13 mouse cellular contexts compared by ENCODE assay signal in the genomic region with DNA sequence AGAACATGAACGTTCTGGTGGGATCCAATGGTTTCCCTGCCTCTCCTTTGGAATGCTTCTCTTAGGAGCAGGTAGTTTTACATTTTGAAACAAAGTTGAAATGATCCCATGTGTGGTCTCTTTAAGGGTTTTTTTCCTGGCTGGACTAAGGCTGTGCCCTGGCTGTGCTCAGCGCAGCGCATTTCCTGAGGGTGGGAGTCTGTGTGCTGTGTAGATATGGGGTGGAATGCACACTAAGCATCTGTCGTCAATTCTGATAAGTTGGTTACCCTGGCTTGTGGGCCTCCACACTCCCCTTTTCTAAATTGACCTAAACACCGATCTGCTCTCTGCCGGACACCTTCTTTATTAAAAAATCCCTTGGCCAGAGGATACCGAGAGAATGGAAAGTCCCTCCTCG. TPM values are rescaled to one million over a fixed set of nuclear protein-coding genes. Genes with fewer than 3 reads are reported as not detected.
A peak's percentile ranks its signal among the peaks of the same experiment; 100 is the strongest.
DNase-seq lines count a peak whose midpoint lies in the region; ATAC-seq lines count a peak whose summit lies in the region.
"Had no signal": no experiment of that assay in that cellular context is flagged by ENCODE, and none has a peak within 500 bp of the region (broad histone marks: within the 10 kb centered on the region; RNA-seq: fewer than 3 reads in every experiment).

No protein-coding gene starts in this region.

- intact Hi-C loops in heart, postnatal 36 days (cut with DNase I) = loop anchor here (5.0 kb wide), 1 partner anchor 170 kb away; no protein-coding TSS in a partner anchor

- no peaks in the 10 kb centered on the region for H3K36me3 ChIP-seq in heart, embryonic 13.5 days
- H3K36me3 ChIP-seq in midbrain, embryonic 12.5 days = no peaks in the 10 kb centered on the region
- no peaks in the 10 kb centered on the region for H3K36me3 ChIP-seq in midbrain, embryonic 16.5 days (ENCODE audit: control insufficient read depth, insufficient read depth, low read length)
- no peaks in the 10 kb centered on the region for H3K36me3 ChIP-seq in liver, embryonic 12.5 days
- H3K36me3 ChIP-seq: embryonic facial prominence, embryonic 10.5 days; midbrain, embryonic 15.5 days had no signal

- 22% methylated on average over 8 of the region's 8 CpGs for WGBS in heart, embryonic 13.5 days
- 82% methylated on average over 8 of the region's 8 CpGs for WGBS in midbrain, embryonic 12.5 days
- 78% methylated on average over 8 of the region's 8 CpGs for WGBS in midbrain, embryonic 16.5 days
- 26% methylated on average over 8 of the region's 8 CpGs for WGBS in liver, embryonic 12.5 days (ENCODE audit: insufficient replicate concordance)

- DNase-seq in heart, postnatal 36 days = no peak
- no peak for DNase-seq in layer of hippocampus, postnatal 36 days
- DNase-seq in right cerebral cortex, postnatal 14 days = no peak

- H3K27me3 ChIP-seq in heart, embryonic 13.5 days (replicated peaks) = peaks cover 11% of the 10 kb centered on the region
- peaks cover 29% of the 10 kb centered on the region for H3K27me3 ChIP-seq in midbrain, embryonic 12.5 days
- peaks cover 8% of the 10 kb centered on the region for H3K27me3 ChIP-seq in midbrain, embryonic 16.5 days (ENCODE audit: control insufficient read depth, insufficient read depth, low read depth, low read length)
- peaks cover 10% of the 10 kb centered on the region; the same call in 1 of the 2 replicates for H3K27me3 ChIP-seq in liver, embryonic 12.5 days (replicated peaks)

- H3K9ac ChIP-seq in heart, embryonic 13.5 days = no peak overlapping the region; the same call in 1 of the 2 replicates
- no peak overlapping the region for H3K9ac ChIP-seq in midbrain, embryonic 12.5 days (replicated peaks)
- no peak overlapping the region for H3K9ac ChIP-seq in midbrain, embryonic 16.5 days (ENCODE audit: low read depth, low read length)
- 0 out of 2 replicates have a peak overlapping the region, but pooled peaks have one; percentile 2 for H3K9ac ChIP-seq in liver, embryonic 12.5 days
- H3K9ac ChIP-seq: forebrain, postnatal 0 days; hindbrain, embryonic 14.5 days; lung, embryonic 14.5 days; midbrain, embryonic 15.5 days had no signal

- peaks cover 12% of the 10 kb centered on the region for H3K4me1 ChIP-seq in heart, embryonic 13.5 days
- no peaks in the 10 kb centered on the region for H3K4me1 ChIP-seq in midbrain, embryonic 12.5 days
- 0 out of 2 replicates have a peak, but pooled peaks cover 2% of the 10 kb centered on the region for H3K4me1 ChIP-seq in midbrain, embryonic 16.5 days (ENCODE audit: control insufficient read depth, insufficient read depth, low read length)
- H3K4me1 ChIP-seq in liver, embryonic 12.5 days = peaks cover 39% of the 10 kb centered on the region

- ATAC-seq in heart, embryonic 13.5 days (ENCODE audit: extremely low read depth, insufficient number of reproducible peaks, low FRiP score, low TSS enrichment) = no peak
- 0 out of 2 replicates have a peak, but pooled peaks have one; percentile 38 for ATAC-seq in midbrain, embryonic 12.5 days (ENCODE audit: low FRiP score, low read depth)
- ATAC-seq in midbrain, embryonic 16.5 days = no peak
- ATAC-seq in liver, embryonic 12.5 days = peak; percentile 95

- no peak overlapping the region for H3K27ac ChIP-seq in heart, embryonic 13.5 days (replicated peaks)
- no peak overlapping the region for H3K27ac ChIP-seq in midbrain, embryonic 12.5 days (replicated peaks)
- no peak overlapping the region for H3K27ac ChIP-seq in midbrain, embryonic 16.5 days (ENCODE audit: low read length)
- peak overlapping the region; percentile 55 for H3K27ac ChIP-seq in liver, embryonic 12.5 days
- H3K27ac ChIP-seq: embryonic facial prominence, embryonic 10.5 days; hindbrain, embryonic 14.5 days; left cerebral cortex, adult 2 months; midbrain, embryonic 15.5 days had no signal

- peak overlapping the region; percentile 64 for H3K4me2 ChIP-seq in heart, embryonic 13.5 days
- no peak overlapping the region for H3K4me2 ChIP-seq in midbrain, embryonic 12.5 days (replicated peaks)
- no peak overlapping the region for H3K4me2 ChIP-seq in midbrain, embryonic 16.5 days (ENCODE audit: low read length)
- peak overlapping the region; percentile 60 for H3K4me2 ChIP-seq in liver, embryonic 12.5 days
- H3K4me2 ChIP-seq: hindbrain, embryonic 14.5 days; lung, embryonic 14.5 days; midbrain, embryonic 15.5 days had no signal

- peak overlapping the region; percentile 33 for H3K4me3 ChIP-seq in heart, embryonic 13.5 days
- H3K4me3 ChIP-seq in midbrain, embryonic 12.5 days = no peak overlapping the region
- no peak overlapping the region for H3K4me3 ChIP-seq in midbrain, embryonic 16.5 days (ENCODE audit: low read depth, low read length)
- H3K4me3 ChIP-seq in liver, embryonic 12.5 days = 0 out of 2 replicates have a peak overlapping the region, but pooled peaks have one; percentile 15
- H3K4me3 ChIP-seq: embryonic facial prominence, embryonic 10.5 days; left cerebral cortex, adult 2 months; midbrain, embryonic 15.5 days had no signal

- no peaks in the 10 kb centered on the region for H3K9me3 ChIP-seq in heart, embryonic 13.5 days
- no peaks in the 10 kb centered on the region for H3K9me3 ChIP-seq in midbrain, embryonic 12.5 days
- H3K9me3 ChIP-seq in midbrain, embryonic 16.5 days (replicated peaks; ENCODE audit: control insufficient read depth, low read length, poor library complexity, severe bottlenecking) = no peaks in the 10 kb centered on the region
- no peaks in the 10 kb centered on the region for H3K9me3 ChIP-seq in liver, embryonic 12.5 days (replicated peaks)
- H3K9me3 ChIP-seq: embryonic facial prominence, embryonic 10.5 days; midbrain, embryonic 15.5 days had no signal

RNA-seq across cellular contexts. Expression of gene Rcn1, which starts 28.3 kb away (rescaled TPM):
- polyA plus RNA-seq in heart, embryonic 13.5 days (2015; fragmentation: Nextera tagmentation; extraction: Ambion mirVana) = 157 and 158 TPM in 2 replicates
- 10 to 100 TPM; 21.5 to 23.6 TPM for total RNA-seq in heart, postnatal 36 days (2021)
- 89.9 and 95.7 TPM in 2 replicates for polyA plus RNA-seq in midbrain, embryonic 12.5 days (2016; fragmentation: Nextera tagmentation; extraction: Ambion mirVana)
- 63.8 and 65.7 TPM in 2 replicates for polyA plus RNA-seq in midbrain, embryonic 16.5 days (2015; fragmentation: Nextera tagmentation; extraction: Ambion mirVana)
- polyA plus RNA-seq in liver, embryonic 12.5 days (2016; fragmentation: Nextera tagmentation; extraction: Ambion mirVana) = 45.8 and 47.0 TPM in 2 replicates
- total RNA-seq in layer of hippocampus, postnatal 36 days (2021) = 10 to 100 TPM; 15.4 to 17.1 TPM

Comparison
In these comparisons a context has a peak if more than half of its experiments do, and no peak if none do; other contexts are left out.
1. ATAC-seq: peak in midbrain, embryonic 12.5 days (single experiment) and liver, embryonic 12.5 days (single experiment); none in heart, embryonic 13.5 days (single experiment) and midbrain, embryonic 16.5 days (single experiment).
2. H3K4me2 ChIP-seq: peak in heart, embryonic 13.5 days (single experiment) and liver, embryonic 12.5 days (single experiment); none in midbrain, embryonic 12.5 days (single experiment) and midbrain, embryonic 16.5 days (single experiment).
3. H3K4me3 ChIP-seq: peak in heart, embryonic 13.5 days (single experiment) and liver, embryonic 12.5 days (single experiment); none in midbrain, embryonic 12.5 days (single experiment) and midbrain, embryonic 16.5 days (single experiment).